Mouse (Mus musculus) heart, adult 2 months (tissue): ENCODE results near the gene Itih3.

Experiments used
- CTCF ChIP-seq: fragments of 200-600 bp; IDR thresholded peaks from 2 replicates; pipeline ENCODE4 v1.8.1; 2022; ENCODE audit warnings: antibody characterized with exemption, mild to moderate bottlenecking, moderate library complexity
- EP300 ChIP-seq: fragments of 200-500 bp; IDR thresholded peaks from 2 replicates; pipeline ENCODE4 v1.6.1; 2011; ENCODE audit warnings: low read depth, low read length, control low read depth; ENCODE audit not compliant: insufficient read depth
- POLR2A ChIP-seq: fragments of 200-500 bp; IDR thresholded peaks from 2 replicates; pipeline ENCODE4 v1.6.1; 2011; ENCODE audit warnings: mild to moderate bottlenecking, low read depth, low read length, control low read depth; ENCODE audit not compliant: insufficient read depth

DNA sequence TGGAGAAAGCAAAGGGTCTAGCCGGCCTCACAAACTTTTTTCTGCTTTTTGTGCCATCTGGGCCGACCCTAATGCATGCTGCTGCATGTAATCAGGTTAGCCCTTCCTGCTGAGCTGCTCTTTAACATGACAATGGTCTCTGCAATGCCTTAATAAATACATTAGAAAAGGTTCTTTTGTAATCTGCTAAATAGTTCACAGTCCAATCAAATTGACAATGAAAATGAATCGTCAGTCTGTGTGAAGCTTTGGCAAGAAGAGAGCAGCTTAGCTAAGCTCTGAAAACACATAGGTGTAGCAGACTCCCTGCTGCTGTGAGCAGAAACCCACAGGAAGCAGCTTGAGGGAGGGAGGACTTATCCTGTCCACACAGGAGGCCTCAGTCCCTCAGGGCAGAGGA, 23.6 kb downstream of the Itih3 start:
- TF ChIP-seq POLR2A (no peak), EP300 (no peak), CTCF (no peak)
